ENCODE assay signal across 9 mouse cellular contexts in genomic region chr5:111394198-111395053, GRCm38 (mm10). TPM values are rescaled to one million over a fixed set of nuclear protein-coding genes. Genes with fewer than 3 reads are reported as not detected.
DNase-seq lines count a peak whose midpoint lies in the region; ATAC-seq and TF ChIP-seq lines count a peak whose summit lies in the region.
"Had no signal": no experiment of that assay in that cellular context is flagged by ENCODE, and none has a peak within 500 bp of the region (broad histone marks: within the 10 kb centered on the region; RNA-seq: fewer than 3 reads in every experiment).

No protein-coding gene starts in this region.

- peaks cover 11% of the 10 kb centered on the region for H3K27me3 ChIP-seq in heart, embryonic 14.5 days (ENCODE audit: control insufficient read depth, insufficient read depth, low read length)
- no peaks in the 10 kb centered on the region for H3K27me3 ChIP-seq in embryonic facial prominence, embryonic 13.5 days
- H3K27me3 ChIP-seq in hindbrain, postnatal 0 days (ENCODE audit: insufficient read depth, low read length): no peaks in the 10 kb centered on the region
- no peaks in the 10 kb centered on the region for H3K27me3 ChIP-seq in midbrain, embryonic 11.5 days (ENCODE audit: control insufficient read depth, insufficient read depth, low read length)

- 31% methylated on average over 15 of the region's 15 CpGs for WGBS in heart, embryonic 14.5 days
- WGBS in embryonic facial prominence, embryonic 13.5 days: 3% methylated on average over 15 of the region's 15 CpGs
- 6% methylated on average over 15 of the region's 15 CpGs for WGBS in hindbrain, postnatal 0 days
- WGBS in midbrain, embryonic 11.5 days: 24% methylated on average over 15 of the region's 15 CpGs

- no peak overlapping the region; the same call in 1 of the 2 replicates for H3K9ac ChIP-seq in heart, embryonic 14.5 days (ENCODE audit: low read length)
- 0 out of 2 replicates have a peak overlapping the region, but pooled peaks have one; percentile 27 for H3K9ac ChIP-seq in embryonic facial prominence, embryonic 13.5 days
- H3K9ac ChIP-seq in hindbrain, postnatal 0 days (replicated peaks; ENCODE audit: low read length): no peak overlapping the region
- peak overlapping the region; percentile 42; the same call in 1 of the 2 replicates for H3K9ac ChIP-seq in midbrain, embryonic 11.5 days (ENCODE audit: low read length)
- H3K9ac ChIP-seq: liver, embryonic 14.5 days had no signal

- DNase-seq in heart, adult 8-10 months (ENCODE audit: low spot score): no peak
- peak; percentile 60 for DNase-seq in hindbrain, postnatal 0 days (ENCODE audit: low spot score)
- no peak for DNase-seq in midbrain, embryonic 11.5 days (ENCODE audit: low spot score, missing footprints)
- no peak for DNase-seq in adrenal gland, adult (ENCODE audit: inconsistent age in 2 of 2, low spot score in 1 of 2)
- no peak for DNase-seq in thymus, postnatal 10 days (ENCODE audit: low spot score in 2 of 2)

- H3K4me1 ChIP-seq in heart, embryonic 14.5 days (ENCODE audit: control insufficient read depth in 2 of 2, insufficient read depth in 2 of 2, low read length in 2 of 2): peaks cover 35 to 40% of the 10 kb centered on the region in 2 experiments
- H3K4me1 ChIP-seq in embryonic facial prominence, embryonic 13.5 days: peaks cover 79% of the 10 kb centered on the region
- H3K4me1 ChIP-seq in hindbrain, postnatal 0 days (ENCODE audit: insufficient read depth, low read length): peaks cover 15% of the 10 kb centered on the region
- H3K4me1 ChIP-seq in midbrain, embryonic 11.5 days (ENCODE audit: control insufficient read depth, insufficient read depth, low read length): peaks cover 25% of the 10 kb centered on the region

- peak overlapping the region; percentile 60 for H3K4me2 ChIP-seq in heart, embryonic 14.5 days (ENCODE audit: low read length)
- H3K4me2 ChIP-seq in embryonic facial prominence, embryonic 13.5 days: peak overlapping the region; percentile 52
- peak overlapping the region; percentile 51 for H3K4me2 ChIP-seq in hindbrain, postnatal 0 days (ENCODE audit: low read depth, low read length)
- peak overlapping the region; percentile 43 for H3K4me2 ChIP-seq in midbrain, embryonic 11.5 days

- TF ChIP-seq CTCF in hindbrain, postnatal 0 days (IDR thresholded peaks at IDR 0.05; ENCODE audit: low read depth): no peak

- ATAC-seq in heart, embryonic 14.5 days (ENCODE audit: insufficient number of reproducible peaks, insufficient read depth, low FRiP score, low read depth): no peak
- ATAC-seq in embryonic facial prominence, embryonic 13.5 days (ENCODE audit: insufficient number of reproducible peaks, insufficient read depth, low FRiP score, low TSS enrichment, low read depth): no peak
- peak; percentile 19; the same call in 1 of the 2 replicates for ATAC-seq in hindbrain, postnatal 0 days
- ATAC-seq in midbrain, embryonic 11.5 days (ENCODE audit: low FRiP score): no peak; the same call in 1 of the 2 replicates
- ATAC-seq in activated CD4-positive, CD25-positive, alpha-beta regulatory T cell, adult 4 months: no peak

- no peaks in the 10 kb centered on the region for H3K9me3 ChIP-seq in heart, embryonic 14.5 days (ENCODE audit: control insufficient read depth, low read length)
- H3K9me3 ChIP-seq in embryonic facial prominence, embryonic 13.5 days: no peaks in the 10 kb centered on the region
- H3K9me3 ChIP-seq in hindbrain, postnatal 0 days (ENCODE audit: low read length): no peaks in the 10 kb centered on the region
- no peaks in the 10 kb centered on the region for H3K9me3 ChIP-seq in midbrain, embryonic 11.5 days (ENCODE audit: control insufficient read depth, low read length)

- H3K27ac ChIP-seq in heart, embryonic 14.5 days (replicated peaks in 1 of 2; ENCODE audit: control insufficient read depth in 1 of 2, insufficient read depth in 1 of 2, low read depth in 2 of 2, low read length in 2 of 2): no peak overlapping the region
- peak overlapping the region; percentile 90 for H3K27ac ChIP-seq in embryonic facial prominence, embryonic 13.5 days
- H3K27ac ChIP-seq in hindbrain, postnatal 0 days: peak overlapping the region; percentile 73; the same call in 1 of the 2 replicates
- no peak overlapping the region; the same call in 1 of the 2 replicates for H3K27ac ChIP-seq in midbrain, embryonic 11.5 days (ENCODE audit: low read depth, low read length)
- H3K27ac ChIP-seq: liver, embryonic 14.5 days had no signal

- peak overlapping the region in 1 of 2 experiments; percentile 16; a peak in 2 of 4 replicates for H3K4me3 ChIP-seq in heart, embryonic 14.5 days (ENCODE audit: control insufficient read depth in 1 of 2, insufficient read depth in 1 of 2, low read depth in 1 of 2, low read length in 2 of 2)
- peak overlapping the region; percentile 25 for H3K4me3 ChIP-seq in embryonic facial prominence, embryonic 13.5 days
- H3K4me3 ChIP-seq in hindbrain, postnatal 0 days (ENCODE audit: low read length): no peak overlapping the region
- peak overlapping the region; percentile 10; the same call in 1 of the 2 replicates for H3K4me3 ChIP-seq in midbrain, embryonic 11.5 days (ENCODE audit: low read depth, low read length)

- H3K36me3 ChIP-seq in heart, embryonic 14.5 days (ENCODE audit: control insufficient read depth, insufficient read depth, low read length): peaks cover 3% of the 10 kb centered on the region; the same call in 1 of the 2 replicates
- H3K36me3 ChIP-seq in embryonic facial prominence, embryonic 13.5 days: peaks cover 3% of the 10 kb centered on the region
- no peaks in the 10 kb centered on the region for H3K36me3 ChIP-seq in hindbrain, postnatal 0 days (ENCODE audit: insufficient read depth, low read length)
- H3K36me3 ChIP-seq in midbrain, embryonic 11.5 days (ENCODE audit: control insufficient read depth, insufficient read depth, low read length): no peaks in the 10 kb centered on the region

RNA-seq across cellular contexts. Expression of gene Mn1, which starts 22.7 kb away (rescaled TPM):
- 5.6 and 6.9 TPM in 2 replicates for polyA plus RNA-seq in heart, embryonic 14.5 days (2014; fragmentation: Nextera tagmentation; extraction: Ambion mirVana)
- total RNA-seq in heart, adult 8-10 months (2022): 10 to 100 TPM; 13.9 to 21.6 (median 19.8) TPM
- polyA plus RNA-seq in embryonic facial prominence, embryonic 13.5 days (2015; fragmentation: Nextera tagmentation; extraction: Ambion mirVana): 46.6 and 51.3 TPM in 2 replicates
- 71.5 and 87.2 TPM in 2 replicates for total RNA-seq in hindbrain, postnatal 0 days (2014; rRNA removed)
- polyA plus RNA-seq in hindbrain, postnatal 0 days (2015; fragmentation: Nextera tagmentation; extraction: Ambion mirVana): 27.0 and 32.9 TPM in 2 replicates
- 42.0 and 46.2 TPM in 2 replicates for polyA plus RNA-seq in midbrain, embryonic 11.5 days (2014; fragmentation: Nextera tagmentation; extraction: Ambion mirVana)
- not detected for polyA plus RNA-seq in activated CD4-positive, CD25-positive, alpha-beta regulatory T cell, adult 4 months (2017; shearing (Covaris generic))

Comparison
In these comparisons a context has a peak if more than half of its experiments do, and no peak if none do; other contexts are left out.
1. H3K27ac ChIP-seq: peak in embryonic facial prominence, embryonic 13.5 days (single experiment) and hindbrain, postnatal 0 days (single experiment); none in heart, embryonic 14.5 days (0 of 2) and midbrain, embryonic 11.5 days (single experiment).
2. H3K9ac ChIP-seq: peak in embryonic facial prominence, embryonic 13.5 days (single experiment) and midbrain, embryonic 11.5 days (single experiment); none in heart, embryonic 14.5 days (single experiment) and hindbrain, postnatal 0 days (single experiment).
3. Peak in every context shown above with its lines, with median percentiles within 50 percentile points of each other: H3K4me2 ChIP-seq.